Mouse (Mus musculus) frontal cortex, adult (tissue): ENCODE results near the gene Mapk6.
A peak's percentile ranks its signal among the peaks of the same experiment; 100 is the strongest.

ENCODE experiments used
- ATAC-seq: cut with Nextera tagmentation; 2 replicates; pipeline ENCODE4 v1.9.2; 2017; ENCODE audit warnings: mild to moderate bottlenecking, moderate library complexity, mixed read lengths; ENCODE audit not compliant: low TSS enrichment

Mapk6 gene

DNA sequence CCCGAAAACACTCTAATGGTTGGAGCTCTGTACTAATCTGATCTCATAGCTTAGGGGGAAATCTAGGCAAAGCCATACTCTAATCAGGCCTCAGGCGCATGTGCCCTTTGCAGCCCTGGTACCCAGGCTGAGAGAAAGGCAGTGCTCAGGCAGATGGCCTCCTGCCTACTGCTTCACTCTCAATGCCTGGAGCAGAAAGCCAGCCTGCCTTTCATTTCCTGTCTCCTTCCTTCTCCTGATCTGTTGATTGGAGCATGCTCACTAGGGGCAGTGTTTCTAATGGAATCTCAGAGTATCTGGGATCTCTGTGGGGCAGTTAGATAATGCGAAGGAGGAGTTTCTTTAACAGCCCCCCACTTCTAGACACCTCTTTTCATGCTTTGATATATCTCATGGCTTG, 90.4 kb downstream of the Mapk6 start:
- peak; percentile 25; the same call in 1 of the 2 replicates for ATAC-seq
